Mouse (Mus musculus) left cerebral cortex, adult 2 months (tissue): ENCODE data around the gene BC147527. TPM values are rescaled to one million over a fixed set of nuclear protein-coding genes. Genes with fewer than 3 reads are reported as not detected.

Source experiments
- DNase-seq, 2 experiments: peaks; one replicate each; pipeline ENCODE4 v3.0.0; 2021 to 2022; ENCODE audit warnings: low spot score in 2 of 2, mixed read lengths in 1 of 2; ENCODE audit errors: extremely low spot score in 1 of 2
- H3K27ac ChIP-seq: fragments of 200-600 bp; 2 replicates; pipeline ENCODE4 v1.8.1; 2022
- H3K4me3 ChIP-seq: fragments of 200-600 bp; 2 replicates; pipeline ENCODE4 v1.8.1; 2022
- CTCF ChIP-seq: fragments of 200-600 bp; IDR thresholded peaks from 2 replicates; pipeline ENCODE4 v1.8.1; 2022; ENCODE audit warnings: antibody characterized with exemption, mild to moderate bottlenecking, moderate library complexity
- intact Hi-C: fragments of 180-260 bp; cut with DNase I; formaldehyde crosslinking; loops from one replicate; pipeline ENCODE4 v1.15.1; 2025
- total RNA-seq, 2 experiments: library from RNA; stranded (reverse); gene quantifications; 2 replicates each; pipeline ENCODE4 v1.2.3; 2021

BC147527 gene
- total RNA-seq, 2 experiments from 2014 or later = not detected

DNA sequence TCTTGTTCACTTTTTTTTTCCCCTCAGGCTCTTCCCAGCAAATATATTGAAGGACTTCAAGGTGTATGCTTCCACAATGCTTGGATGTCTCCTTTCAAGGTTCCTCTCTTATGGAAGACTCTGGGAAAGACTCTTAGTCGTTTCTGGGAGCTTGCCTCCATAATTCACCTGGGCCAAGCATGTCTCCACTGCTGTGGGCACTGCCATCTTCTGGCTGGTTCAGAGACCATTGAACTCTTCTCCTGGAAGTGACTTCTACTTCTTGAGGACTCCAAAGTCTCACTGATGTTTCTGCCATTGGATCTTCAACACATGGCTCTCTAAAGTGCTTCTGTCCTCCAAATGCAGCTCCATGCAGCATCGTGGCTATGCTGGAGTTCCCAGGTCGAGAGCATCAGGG, 20.0 kb downstream of the BC147527 start:
- intact Hi-C loops = no loop called here

GRCm38 (mm10) chr13:120320721-120321120, 20.5 kb downstream of the BC147527 start:
- no peak overlapping the region for H3K27ac ChIP-seq
- H3K4me3 ChIP-seq = no peak overlapping the region
- intact Hi-C loops = no loop called here
- DNase-seq = no peak
- TF ChIP-seq CTCF = no peak

More for the DNA sequence above, 20.0 kb downstream of the BC147527 start:
- no peak overlapping the region for H3K4me3 ChIP-seq
- TF ChIP-seq CTCF = no peak
- no peak overlapping the region for H3K27ac ChIP-seq
- DNase-seq = no peak

Other genes starting within 250 kb of the BC147527 start
- gene Gm21188, start 248.2 kb upstream of the BC147527 start, total RNA-seq = under 1 TPM in 1 of 2 experiments, not detected in 1; 0.94 TPM
- not detected for gene Gm20767, start 160.1 kb upstream of the BC147527 start, total RNA-seq
- not detected for gene Gm21818, start 128.0 kb upstream of the BC147527 start, total RNA-seq
- gene Gm21762, start 84.4 kb upstream of the BC147527 start, total RNA-seq = not detected
- gene Gm21731, start 61.3 kb upstream of the BC147527 start, total RNA-seq = not detected
- not detected for gene AF067061, start 37.3 kb upstream of the BC147527 start, total RNA-seq
- not detected for gene Tcstv3, start 16.5 kb downstream of the BC147527 start, total RNA-seq